Mouse (Mus musculus): Measurements from ENCODE around the gene Ppp2r5c. TPM values are rescaled to one million over a fixed set of nuclear protein-coding genes. Genes with fewer than 3 reads are reported as not detected.

The Ppp2r5c gene
- polyA plus RNA-seq, 1 experiment from 2014 or later, result 180 TPM

DNA sequence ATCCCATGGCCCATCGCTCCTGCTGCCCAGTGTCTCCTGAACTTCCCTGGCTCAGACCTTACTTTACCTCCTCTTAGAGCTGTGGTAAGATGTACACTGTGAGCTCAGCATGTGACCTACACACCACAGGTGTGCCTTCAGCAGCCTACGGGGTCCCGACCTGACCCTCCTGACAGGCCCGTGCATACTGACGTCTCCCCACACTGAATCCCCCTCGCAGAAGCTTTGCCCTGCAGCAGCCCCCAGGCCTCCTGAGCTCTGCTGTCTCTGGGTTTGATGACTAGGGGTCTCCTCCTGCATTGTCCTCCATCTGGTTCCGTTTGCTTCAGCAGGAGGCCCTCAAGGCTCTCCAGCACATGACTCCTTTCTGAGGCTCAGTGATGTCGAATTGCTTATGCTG, 31.0 kb downstream of the Ppp2r5c start:
- Histone ChIP-seq H3K4me1 (ENCODE audit: insufficient read depth) (no peaks in the 10 kb centered on the region), H3K27me3 (ENCODE audit: insufficient read depth, low read length) (no peaks in the 10 kb centered on the region), H3K9ac (no peak overlapping the region), H3K4me2 (no peak overlapping the region), H3K27ac (ENCODE audit: low read depth) (no peak overlapping the region), H3K36me3 (ENCODE audit: insufficient read depth) (peaks cover 2% of the 10 kb centered on the region; the same call in 1 of the 2 replicates), H3K9me3 (ENCODE audit: low read depth, low read length) (no peaks in the 10 kb centered on the region), H3K4me3 (ENCODE audit: low read depth, low read length) (no peak overlapping the region)
- DNase-seq (no peak), ATAC-seq (ENCODE audit: insufficient read depth) (no peak)
- no peak for TF ChIP-seq CTCF (IDR thresholded peaks at IDR 0.05; ENCODE audit: low read depth)
- 85% methylated on average over 8 of the region's 8 CpGs for WGBS

DNA sequence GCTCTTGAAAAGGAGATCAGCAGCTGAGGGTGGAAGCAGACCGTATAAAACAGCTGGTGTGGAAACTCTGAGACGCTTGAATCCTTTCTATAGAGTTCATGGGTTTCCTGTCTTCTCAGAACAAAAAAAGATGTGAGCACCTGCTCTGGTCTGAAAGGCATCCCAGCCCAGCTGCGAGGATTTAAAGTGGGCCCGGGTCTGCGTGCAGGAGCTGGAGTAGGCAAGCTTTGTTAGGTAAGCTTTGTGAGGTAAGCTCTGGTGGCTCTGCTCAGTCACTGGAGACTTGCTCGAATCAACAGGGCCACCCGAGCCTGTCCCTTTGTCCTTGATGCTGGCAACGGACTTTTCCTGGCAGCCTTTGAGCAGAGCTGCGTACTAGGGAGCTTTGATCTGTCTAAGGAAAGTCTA, 31.7 kb downstream of the Ppp2r5c start:
- TF ChIP-seq CTCF (IDR thresholded peaks at IDR 0.05; ENCODE audit: low read depth), result no peak
- Histone ChIP-seq H3K27me3 (ENCODE audit: insufficient read depth, low read length) (no peaks in the 10 kb centered on the region), H3K27ac (ENCODE audit: low read depth) (no peak overlapping the region), H3K4me1 (ENCODE audit: insufficient read depth) (no peaks in the 10 kb centered on the region), H3K9me3 (ENCODE audit: low read depth, low read length) (no peaks in the 10 kb centered on the region), H3K36me3 (ENCODE audit: insufficient read depth) (peaks cover 5% of the 10 kb centered on the region; the same call in 1 of the 2 replicates), H3K4me2 (no peak overlapping the region), H3K4me3 (ENCODE audit: low read depth, low read length) (no peak overlapping the region), H3K9ac (no peak overlapping the region)
- 88% methylated on average over 9 of the region's 9 CpGs for WGBS
- no peak for ATAC-seq (ENCODE audit: insufficient read depth)
- no peak for DNase-seq

DNA sequence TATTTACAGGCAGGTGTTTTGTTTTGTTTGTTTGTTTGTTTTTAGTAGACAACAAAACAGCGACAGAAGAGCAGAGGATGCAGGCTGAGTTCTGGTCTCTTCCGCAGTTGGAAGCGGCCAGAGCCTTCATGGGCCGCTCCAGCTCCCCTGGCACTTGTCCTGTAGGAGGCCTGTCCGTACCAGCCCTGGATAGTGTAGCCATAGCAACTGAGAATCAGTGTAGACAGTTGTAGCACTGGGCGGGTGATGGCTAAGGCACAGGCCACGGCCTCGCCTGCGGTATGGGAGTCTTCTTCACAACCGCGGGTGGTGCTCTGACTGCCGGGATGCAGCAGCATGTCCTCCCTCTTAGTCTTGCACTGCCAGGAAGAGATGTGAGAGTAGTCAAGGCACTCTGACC, 32.3 kb downstream of the Ppp2r5c start:
- Histone ChIP-seq H3K36me3 (ENCODE audit: insufficient read depth) (peaks cover 5% of the 10 kb centered on the region; the same call in 1 of the 2 replicates), H3K4me2 (no peak overlapping the region), H3K4me3 (ENCODE audit: low read depth, low read length) (no peak overlapping the region), H3K4me1 (ENCODE audit: insufficient read depth) (no peaks in the 10 kb centered on the region), H3K27me3 (ENCODE audit: insufficient read depth, low read length) (no peaks in the 10 kb centered on the region), H3K9ac (no peak overlapping the region), H3K27ac (ENCODE audit: low read depth) (no peak overlapping the region), H3K9me3 (ENCODE audit: low read depth, low read length) (no peaks in the 10 kb centered on the region)
- no peak for TF ChIP-seq CTCF (IDR thresholded peaks at IDR 0.05; ENCODE audit: low read depth)
- 81% methylated on average over 12 of the region's 12 CpGs for WGBS
- ATAC-seq (ENCODE audit: insufficient read depth), result no peak
- DNase-seq, result no peak

DNA sequence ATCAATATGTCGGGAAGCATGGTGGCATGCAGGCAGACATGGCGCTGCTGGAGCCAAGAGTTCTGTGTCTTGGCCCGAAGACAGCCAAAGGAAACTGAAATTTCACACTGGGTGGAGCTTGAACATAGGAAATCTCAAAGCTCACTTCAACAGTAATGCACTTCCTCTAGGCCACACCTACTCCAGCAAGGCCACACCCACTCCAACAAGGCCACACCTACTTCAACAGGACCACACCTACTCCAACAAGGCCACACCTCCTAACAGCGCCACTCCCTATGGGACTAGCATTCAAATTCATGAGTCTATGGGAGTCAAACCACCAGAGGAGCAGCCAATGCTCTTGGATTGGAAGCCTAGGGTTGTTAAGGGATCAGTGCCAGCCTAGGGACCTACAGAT, 33.8 kb downstream of the Ppp2r5c start:
- Histone ChIP-seq H3K27me3 (ENCODE audit: insufficient read depth, low read length) (no peaks in the 10 kb centered on the region), H3K4me2 (no peak overlapping the region), H3K9ac (no peak overlapping the region), H3K36me3 (ENCODE audit: insufficient read depth) (peaks cover 5% of the 10 kb centered on the region; the same call in 1 of the 2 replicates), H3K4me1 (ENCODE audit: insufficient read depth) (peaks cover 3% of the 10 kb centered on the region; the same call in 1 of the 2 replicates), H3K27ac (ENCODE audit: low read depth) (no peak overlapping the region), H3K4me3 (ENCODE audit: low read depth, low read length) (no peak overlapping the region), H3K9me3 (ENCODE audit: low read depth, low read length) (no peaks in the 10 kb centered on the region)
- no peak for TF ChIP-seq CTCF (IDR thresholded peaks at IDR 0.05; ENCODE audit: low read depth)
- no peak for DNase-seq
- no peak for ATAC-seq (ENCODE audit: insufficient read depth)
- 81% methylated on average over 4 of the region's 4 CpGs for WGBS

DNA sequence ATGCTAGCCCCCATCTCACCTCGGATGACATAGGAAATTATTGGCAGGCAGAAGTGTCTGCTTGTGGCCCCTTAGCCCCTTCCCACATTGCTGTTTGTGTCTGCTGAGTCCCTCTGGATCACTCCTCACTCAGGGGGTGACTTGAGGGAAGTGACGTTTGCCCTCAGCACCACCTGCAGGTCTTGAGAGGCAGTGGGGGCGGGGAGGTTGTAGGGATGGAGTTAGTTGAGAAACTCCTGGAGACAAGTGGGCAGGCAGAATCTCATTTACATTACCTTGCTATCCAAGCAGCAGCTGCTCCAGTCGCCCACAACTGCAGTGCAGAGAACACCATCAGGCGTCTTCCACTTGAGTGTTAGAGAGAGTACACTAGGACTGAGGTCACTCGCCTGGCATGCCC, 36.8 kb downstream of the Ppp2r5c start:
- TF ChIP-seq CTCF (IDR thresholded peaks at IDR 0.05; ENCODE audit: low read depth), result no peak
- 24% methylated on average over 6 of the region's 6 CpGs for WGBS
- Histone ChIP-seq H3K4me3 (ENCODE audit: low read depth, low read length) (no peak overlapping the region), H3K9ac (no peak overlapping the region), H3K36me3 (ENCODE audit: insufficient read depth) (peaks cover 18% of the 10 kb centered on the region; the same call in 1 of the 2 replicates), H3K27me3 (ENCODE audit: insufficient read depth, low read length) (no peaks in the 10 kb centered on the region), H3K4me1 (ENCODE audit: insufficient read depth) (peaks cover 17% of the 10 kb centered on the region), H3K4me2 (peak overlapping the region; percentile 94), H3K9me3 (ENCODE audit: low read depth, low read length) (no peaks in the 10 kb centered on the region), H3K27ac (ENCODE audit: low read depth) (no peak overlapping the region)
- DNase-seq (no peak), ATAC-seq (ENCODE audit: insufficient read depth) (no peak)

DNA sequence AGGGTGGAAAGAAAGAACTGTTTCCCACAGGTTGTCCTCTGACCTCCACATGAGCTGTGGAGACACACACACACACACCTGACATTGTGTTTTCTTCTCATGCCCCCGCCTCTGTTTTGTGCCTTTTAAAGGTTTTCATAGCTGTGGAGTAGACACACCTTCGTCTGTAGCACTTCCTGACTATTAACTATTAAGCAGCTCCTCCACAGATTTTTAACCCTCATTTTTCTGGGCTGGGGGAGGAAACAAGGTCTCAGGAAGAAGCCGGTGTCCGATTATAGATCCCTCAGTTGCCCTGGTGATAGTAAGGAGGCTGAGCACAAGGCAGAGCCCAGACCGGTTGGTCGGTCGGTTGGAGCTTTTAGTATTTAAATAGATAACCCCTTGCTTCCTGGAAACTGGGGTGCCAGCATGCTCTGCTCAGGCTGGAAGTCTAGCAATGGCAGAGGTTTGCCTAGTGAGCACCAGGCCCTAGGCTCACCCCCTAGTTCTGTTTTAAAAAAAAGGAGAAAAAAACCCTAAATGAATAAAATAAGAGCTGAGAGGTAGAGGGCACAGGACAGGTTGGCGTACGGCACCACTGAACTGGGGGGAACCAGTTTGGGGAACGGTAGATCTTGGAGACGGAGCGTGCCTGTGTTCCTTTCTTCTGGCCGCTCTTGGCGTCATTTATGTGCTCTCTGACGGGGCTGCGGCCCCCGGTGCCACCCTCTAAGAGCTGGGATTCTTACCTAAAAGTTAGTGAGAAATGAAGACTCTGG, 38.1 kb downstream of the Ppp2r5c start:
- peaks cover 22% of the 10 kb centered on the region; the same call in 1 of the 2 replicates for H3K36me3 ChIP-seq (ENCODE audit: insufficient read depth)
- DNase-seq (peak; percentile 28), ATAC-seq (ENCODE audit: insufficient read depth) (peak; percentile 47)
- peak overlapping the region; percentile 52 for H3K4me3 ChIP-seq (ENCODE audit: low read depth, low read length)
- H3K27ac ChIP-seq (ENCODE audit: low read depth), result peak overlapping the region; percentile 100
- no peaks in the 10 kb centered on the region for H3K9me3 ChIP-seq (ENCODE audit: low read depth, low read length)
- peak overlapping the region; percentile 87 for H3K9ac ChIP-seq
- peak overlapping the region; percentile 94 for H3K4me2 ChIP-seq
- H3K4me1 ChIP-seq (ENCODE audit: insufficient read depth), result peaks cover 17% of the 10 kb centered on the region
- WGBS, result 2% methylated on average over 17 of the region's 17 CpGs
- no peaks in the 10 kb centered on the region for H3K27me3 ChIP-seq (ENCODE audit: insufficient read depth, low read length)
- TF ChIP-seq CTCF (IDR thresholded peaks at IDR 0.05; ENCODE audit: low read depth), result no peak

DNA sequence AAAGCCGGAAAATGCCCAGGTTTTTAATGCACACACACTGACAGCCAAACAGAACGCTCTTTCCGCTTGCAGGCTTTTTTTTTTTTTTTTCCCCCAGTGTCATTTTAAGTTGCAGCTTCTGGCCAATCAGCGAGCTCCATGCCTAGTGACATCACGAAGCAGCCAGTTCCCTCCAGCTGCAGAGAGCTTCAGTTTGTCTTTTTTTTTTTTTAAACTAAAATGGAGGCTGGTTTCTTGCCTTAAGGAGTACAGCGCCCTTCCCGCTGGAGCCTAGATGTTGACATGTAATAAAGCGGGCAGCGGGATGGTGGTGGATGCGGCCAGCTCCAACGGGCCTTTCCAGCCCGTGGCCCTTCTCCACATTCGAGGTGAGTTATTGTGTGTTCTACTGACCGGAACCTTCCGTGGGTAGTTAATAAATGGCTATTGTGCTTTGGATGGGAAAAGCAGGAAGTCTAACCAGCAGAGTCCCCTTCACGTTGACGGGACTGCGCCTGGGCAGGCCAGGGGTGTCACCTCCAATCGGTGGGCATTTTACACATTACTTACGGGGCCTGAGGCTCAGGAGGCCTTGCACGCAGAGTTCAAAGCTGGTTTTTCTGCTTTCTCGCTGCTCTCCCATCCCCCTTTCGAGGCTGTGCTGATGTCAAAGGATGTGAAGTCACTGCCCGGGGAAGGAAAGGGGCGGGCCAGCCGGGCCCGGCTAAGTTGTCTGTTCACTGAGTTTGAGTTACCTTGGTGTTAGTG, 38.8 kb downstream of the Ppp2r5c start:
- under 1% methylated on average over 27 of the region's 27 CpGs for WGBS
- TF ChIP-seq CTCF (IDR thresholded peaks at IDR 0.05; ENCODE audit: low read depth), result no peak
- peak overlapping the region; percentile 94 for H3K4me2 ChIP-seq
- peak overlapping the region; percentile 87 for H3K9ac ChIP-seq
- peak; percentile 89 for ATAC-seq (ENCODE audit: insufficient read depth)
- peaks cover 17% of the 10 kb centered on the region for H3K4me1 ChIP-seq (ENCODE audit: insufficient read depth)
- peaks cover 22% of the 10 kb centered on the region; the same call in 1 of the 2 replicates for H3K36me3 ChIP-seq (ENCODE audit: insufficient read depth)
- H3K27me3 ChIP-seq (ENCODE audit: insufficient read depth, low read length), result no peaks in the 10 kb centered on the region
- H3K9me3 ChIP-seq (ENCODE audit: low read depth, low read length), result no peaks in the 10 kb centered on the region
- peak overlapping the region; percentile 52 for H3K4me3 ChIP-seq (ENCODE audit: low read depth, low read length)
- DNase-seq, result peak; percentile 96
- H3K27ac ChIP-seq (ENCODE audit: low read depth), result peak overlapping the region; percentile 100

Measured in lung, embryonic 14.5 days (tissue).